Mouse (Mus musculus): ENCODE data around the gene Aox2.

The Aox2 gene

DNA sequence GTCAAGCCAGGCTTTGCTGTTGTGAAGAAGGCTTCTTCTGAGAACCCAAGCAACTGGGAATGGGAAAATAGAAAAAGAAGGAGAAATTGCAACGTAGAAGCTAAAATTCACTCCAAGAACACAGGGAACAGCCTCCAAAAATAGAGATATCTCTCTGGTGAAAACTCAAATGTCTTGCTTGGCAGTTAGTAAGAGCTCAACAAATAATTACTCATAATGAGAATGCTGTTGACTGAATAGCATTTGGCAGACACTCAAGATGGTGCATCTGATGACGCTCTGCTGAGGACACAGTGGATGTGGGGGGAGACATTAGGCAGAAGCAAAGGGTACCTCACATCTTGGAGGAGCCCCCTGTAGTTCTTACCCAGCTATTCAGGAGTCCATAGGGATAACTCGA lies 10.0 kb downstream of the Aox2 start:
- no peak for DNase-seq (ENCODE audit: low spot score in 2 of 2)

DNA sequence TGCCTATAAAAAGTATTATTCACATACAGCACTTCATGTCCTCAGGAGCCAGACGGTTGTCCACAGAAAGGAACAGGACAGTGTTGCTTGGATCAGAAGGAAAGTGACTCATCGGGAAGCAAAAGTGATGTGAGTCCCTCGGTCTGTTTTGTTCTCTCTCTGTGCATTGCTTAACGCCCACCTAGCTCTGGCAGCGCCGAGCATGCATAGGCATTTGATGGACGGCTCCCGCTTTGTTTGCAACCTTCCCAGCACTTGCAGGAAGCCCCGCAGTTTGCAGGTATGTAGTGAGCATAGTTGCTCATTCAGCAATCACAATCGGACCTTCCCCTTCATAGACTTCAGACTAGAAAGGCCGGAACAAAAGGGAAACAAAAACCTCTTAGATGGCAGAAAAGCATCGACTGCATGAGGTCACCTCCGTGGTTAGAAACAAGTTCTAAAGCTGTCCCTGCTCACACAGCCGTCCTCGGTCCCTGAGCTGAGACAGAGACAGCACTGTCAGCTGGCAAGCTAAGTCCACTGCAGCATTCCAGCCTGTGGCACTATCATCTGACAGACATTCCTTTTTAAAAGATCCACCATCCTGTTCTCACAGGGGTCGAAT lies 11.8 kb downstream of the Aox2 start:
- no peak for DNase-seq (ENCODE audit: low spot score in 2 of 2)

DNA sequence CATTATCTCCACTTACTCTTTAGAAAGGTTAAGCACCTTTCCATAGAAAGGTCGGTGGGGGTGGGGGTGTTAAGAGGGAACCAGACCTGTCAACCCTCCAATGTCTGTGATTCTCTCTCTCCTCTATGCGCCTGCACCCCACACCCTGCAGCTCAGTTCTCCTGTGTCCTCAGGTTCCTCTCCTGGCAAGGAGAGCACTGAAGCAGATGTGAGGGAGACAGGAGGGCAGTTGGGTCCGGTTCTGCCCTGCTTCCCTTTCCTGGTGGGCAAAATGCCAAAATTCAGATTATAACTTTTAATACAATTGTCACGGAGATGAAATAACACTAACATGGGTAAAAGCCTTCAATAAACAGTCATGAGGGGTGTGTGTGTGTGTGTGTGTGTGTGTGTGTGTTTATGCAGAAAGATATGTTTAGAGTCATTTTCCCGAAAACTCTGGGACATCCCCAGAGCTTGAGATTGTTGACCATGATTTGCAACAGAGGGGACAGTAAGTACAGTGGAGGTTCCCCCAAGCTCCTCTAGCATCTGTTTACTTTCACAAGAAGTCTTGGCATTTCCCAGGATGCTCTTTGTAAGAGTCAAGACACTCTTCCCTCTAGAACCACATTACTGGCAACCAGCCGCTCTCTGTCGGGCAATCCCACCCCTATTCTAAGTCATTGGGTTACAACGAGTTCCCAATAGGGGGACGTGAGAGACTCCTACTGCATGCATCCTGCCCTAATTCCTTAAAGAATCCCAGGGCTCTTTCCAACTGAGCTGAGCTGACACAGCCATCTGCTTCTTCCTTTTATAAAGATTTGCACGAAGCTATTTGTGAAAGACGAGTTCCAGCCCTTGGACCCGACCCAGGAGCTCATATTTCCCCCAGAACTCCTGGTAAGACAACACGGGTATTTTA lies 13.5 kb downstream of the Aox2 start:
- DNase-seq (ENCODE audit: low spot score in 2 of 2), result peak in 1 of 2 experiments; percentile 40

DNA sequence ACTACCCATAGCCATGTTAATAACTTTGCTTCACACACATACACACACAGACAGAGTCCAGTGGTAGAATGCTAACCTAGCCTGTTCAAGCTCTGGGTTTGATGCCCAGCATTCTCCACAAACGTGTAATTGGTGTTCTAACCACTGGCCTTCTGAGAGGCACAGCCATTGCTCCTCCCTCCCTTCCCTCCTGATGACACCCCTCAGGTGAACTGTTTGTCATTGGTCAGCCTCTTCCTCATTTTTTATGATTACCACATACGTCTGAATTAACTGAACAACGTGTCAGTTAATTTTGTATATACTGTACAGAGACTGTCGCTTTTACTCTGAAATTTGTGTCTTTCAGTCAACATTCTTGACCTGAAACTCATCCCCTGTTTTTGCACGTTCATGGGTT lies 16.6 kb downstream of the Aox2 start:
- DNase-seq (ENCODE audit: low spot score in 2 of 2), result no peak

DNA sequence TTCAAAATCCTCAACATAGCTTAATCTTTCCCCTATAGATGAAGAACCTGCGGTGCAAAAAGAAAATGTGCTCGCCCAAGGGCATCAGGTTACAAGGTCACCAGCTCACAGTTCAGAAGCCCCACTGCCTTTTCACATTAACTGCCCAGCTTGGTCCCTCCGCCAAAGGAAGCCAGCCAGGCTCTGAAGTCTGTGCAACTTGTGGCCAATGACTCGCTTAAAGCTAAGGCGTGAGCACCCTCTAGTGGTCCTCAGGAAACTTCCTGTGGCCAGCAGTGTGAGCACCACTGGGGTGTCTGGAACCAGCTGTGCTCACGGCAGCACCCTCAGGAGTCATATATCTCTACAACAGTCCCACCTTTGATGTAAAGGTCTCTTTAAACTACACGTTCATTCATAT lies 18.2 kb downstream of the Aox2 start:
- peak; percentile 61 to 72 for DNase-seq (ENCODE audit: low spot score in 2 of 2)

DNA sequence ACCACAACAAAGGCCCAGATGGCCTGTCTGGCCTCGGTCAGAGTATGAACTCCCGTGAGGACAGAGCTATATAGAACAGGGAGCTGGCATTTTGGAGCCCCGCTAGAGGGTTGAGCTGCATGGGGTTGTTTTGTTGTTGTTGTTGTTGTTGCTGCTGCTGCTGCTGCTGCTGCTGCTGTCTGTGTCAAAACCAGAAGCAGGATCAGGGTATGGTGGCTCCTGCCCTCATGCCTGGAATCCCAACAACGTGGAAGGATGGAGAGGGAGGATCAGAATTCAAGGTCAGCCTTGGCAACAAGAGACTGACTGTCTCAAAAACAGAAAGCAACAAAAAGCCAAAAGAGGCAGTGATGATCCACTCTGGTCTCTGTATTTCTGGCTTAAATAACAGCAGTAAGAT lies 18.7 kb downstream of the Aox2 start:
- DNase-seq (ENCODE audit: low spot score in 2 of 2), result peak in 1 of 2 experiments; percentile 44

DNA sequence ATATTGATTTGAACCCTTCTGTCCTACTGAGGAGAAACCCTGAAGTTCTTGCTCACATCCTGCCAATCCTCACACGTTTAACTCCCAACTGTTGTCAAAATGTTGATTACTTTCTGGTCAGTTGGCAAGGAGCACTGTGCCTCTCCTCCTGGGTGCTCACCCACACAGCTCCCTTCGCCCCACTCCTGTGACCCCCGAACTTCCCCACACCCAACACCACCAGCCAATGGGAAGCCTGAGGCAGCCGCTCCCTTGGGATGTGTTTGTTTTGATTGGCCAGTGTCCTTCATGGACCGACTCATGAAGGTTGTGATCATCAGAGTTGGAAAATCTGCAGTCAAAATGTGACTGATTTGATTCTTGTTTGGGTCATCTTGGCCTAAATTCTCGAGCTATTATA lies 20.2 kb downstream of the Aox2 start:
- no peak for DNase-seq (ENCODE audit: low spot score in 2 of 2)

DNA sequence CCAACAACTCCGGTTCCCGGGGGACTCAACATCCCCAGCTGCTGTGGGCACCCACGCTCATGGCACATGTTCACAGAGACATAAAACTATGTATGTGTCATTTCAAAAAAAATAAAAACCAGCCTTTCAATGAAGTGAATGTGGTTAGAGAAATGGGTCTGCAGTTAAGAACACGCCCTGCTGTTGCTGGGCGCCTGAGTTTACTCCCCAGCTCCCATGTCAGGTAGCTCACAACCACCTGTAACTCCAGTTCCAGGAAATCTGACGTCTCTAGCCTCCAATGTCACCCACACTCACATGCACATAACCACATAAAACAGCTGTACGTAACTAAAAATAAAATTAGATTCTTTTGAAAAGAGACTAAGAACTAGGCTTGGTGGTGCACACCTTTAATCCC lies 22.9 kb downstream of the Aox2 start:
- DNase-seq (ENCODE audit: low spot score in 2 of 2), result peak in 1 of 2 experiments; percentile 17

DNA sequence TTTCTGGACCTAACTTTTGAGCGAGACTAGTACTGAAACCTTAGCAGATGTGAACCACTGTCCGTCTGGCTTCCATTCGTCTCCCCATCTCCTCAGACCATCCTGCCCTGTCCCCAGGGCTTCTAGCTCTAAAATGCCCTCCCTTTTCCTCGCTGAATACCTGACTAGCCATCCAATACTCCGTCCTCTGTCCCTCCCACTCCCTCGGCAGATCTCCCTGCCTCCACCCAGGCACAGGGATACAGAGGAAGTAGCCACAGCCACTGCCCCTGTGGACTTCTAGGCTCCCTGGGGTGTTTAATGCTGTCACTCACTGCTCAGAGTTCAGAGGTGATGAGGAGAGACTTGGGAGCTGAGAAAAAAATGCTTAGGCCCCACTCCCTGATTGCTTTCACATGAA lies 23.9 kb downstream of the Aox2 start:
- DNase-seq (ENCODE audit: low spot score in 2 of 2), result peak in 1 of 2 experiments; percentile 46

DNA sequence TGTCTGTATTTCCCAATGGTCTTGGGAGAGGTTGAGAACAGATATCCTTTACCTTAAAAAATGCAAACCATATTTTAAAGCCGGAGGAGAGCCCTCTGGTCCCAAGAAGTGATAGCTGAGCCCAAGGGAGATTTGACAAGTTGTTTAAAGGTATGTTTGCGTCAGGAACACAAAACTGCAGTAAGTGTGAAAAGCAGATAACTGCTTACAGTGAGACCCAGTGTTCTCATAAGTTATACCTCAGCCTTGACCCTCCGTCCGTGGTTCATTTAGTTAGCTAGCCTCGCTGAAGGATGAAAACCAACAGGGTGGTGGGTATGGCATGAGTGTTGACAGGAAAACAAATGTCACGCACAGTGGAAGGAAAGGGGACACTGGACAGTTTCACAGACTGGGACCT lies 24.9 kb downstream of the Aox2 start:
- DNase-seq (ENCODE audit: low spot score in 2 of 2), result peak in 1 of 2 experiments; percentile 34

DNA sequence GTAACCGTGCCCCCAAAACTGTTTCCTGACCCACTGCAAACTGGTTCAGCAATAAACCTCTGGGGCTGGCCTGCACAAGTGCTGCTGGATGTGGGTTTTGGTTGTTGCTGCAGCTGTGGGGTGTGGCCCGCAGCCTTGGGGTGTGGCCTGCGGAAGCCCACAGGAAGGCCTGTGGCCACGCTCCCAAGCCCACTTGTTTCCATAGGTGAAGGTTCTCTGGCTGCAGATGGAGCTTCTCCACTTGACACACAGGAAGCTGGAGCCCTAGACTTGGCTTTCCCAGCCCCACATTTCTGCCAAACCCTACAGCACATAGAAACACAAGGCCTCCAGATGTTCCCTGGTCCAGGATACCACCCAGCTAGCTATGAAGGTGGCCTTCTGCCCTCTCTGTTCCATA lies 25.6 kb downstream of the Aox2 start:
- DNase-seq (ENCODE audit: low spot score in 2 of 2), result peak; percentile 56 to 67

DNA sequence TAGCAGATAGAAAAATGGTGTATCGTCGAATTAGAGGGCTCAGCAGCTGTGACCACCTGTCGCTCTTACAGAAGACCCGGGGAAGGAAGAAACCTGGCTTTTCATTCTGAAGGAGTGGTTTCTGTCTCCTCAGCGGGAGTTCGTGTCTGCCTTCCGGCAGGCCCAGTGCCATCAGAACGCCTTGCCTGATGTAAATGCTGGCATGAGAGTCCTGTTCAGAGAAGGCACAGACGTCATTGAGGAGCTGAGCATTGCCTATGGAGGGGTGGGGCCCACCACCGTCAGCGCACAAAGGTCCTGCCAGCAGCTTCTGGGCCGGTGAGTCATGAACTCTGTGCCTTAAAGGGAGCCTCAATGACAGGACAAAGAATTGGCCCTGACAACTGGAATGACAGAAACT lies 26.2 kb downstream of the Aox2 start:
- peak in 1 of 2 experiments; percentile 54 for DNase-seq (ENCODE audit: low spot score in 2 of 2)

DNA sequence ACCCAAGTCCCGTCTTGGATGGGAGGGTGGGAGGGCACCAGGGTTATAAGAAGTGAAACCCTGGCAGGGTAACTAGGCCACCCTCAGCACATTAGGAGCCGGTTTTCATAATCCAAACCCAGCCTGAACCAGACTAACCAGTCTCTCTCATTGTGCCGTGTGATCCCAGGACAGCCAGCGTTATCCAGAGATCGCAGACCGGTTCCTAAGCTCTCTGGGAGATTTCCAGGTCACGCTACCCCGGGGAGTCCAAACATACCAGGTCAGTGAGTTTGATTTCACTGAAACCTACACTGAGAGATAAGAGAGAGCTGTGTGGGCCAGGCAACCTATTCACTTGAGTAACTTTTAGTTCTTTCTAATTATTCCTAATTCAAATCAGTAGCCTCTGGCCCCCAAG lies 29.1 kb downstream of the Aox2 start:
- DNase-seq (ENCODE audit: low spot score in 2 of 2), result peak in 1 of 2 experiments; percentile 50

DNA sequence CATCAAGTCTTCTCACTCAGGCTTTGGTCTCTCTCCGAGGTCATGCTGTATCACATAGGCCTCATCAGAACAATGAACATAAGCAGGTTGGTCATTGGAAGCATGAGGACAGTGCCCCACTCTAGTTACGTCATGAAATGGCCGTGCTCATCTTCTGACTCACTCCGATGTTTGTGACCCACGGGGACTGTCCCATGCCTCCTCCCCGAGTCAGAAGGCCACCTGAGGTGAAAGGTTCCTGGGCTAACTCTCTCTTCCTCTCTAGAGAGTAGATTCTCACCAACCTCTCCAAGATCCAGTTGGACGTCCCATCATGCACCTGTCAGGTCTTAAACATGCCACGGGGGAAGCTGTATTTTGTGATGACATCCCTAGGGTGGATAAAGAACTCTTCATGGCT lies 30.5 kb downstream of the Aox2 start:
- DNase-seq (ENCODE audit: low spot score in 2 of 2), result peak in 1 of 2 experiments; percentile 52

DNA sequence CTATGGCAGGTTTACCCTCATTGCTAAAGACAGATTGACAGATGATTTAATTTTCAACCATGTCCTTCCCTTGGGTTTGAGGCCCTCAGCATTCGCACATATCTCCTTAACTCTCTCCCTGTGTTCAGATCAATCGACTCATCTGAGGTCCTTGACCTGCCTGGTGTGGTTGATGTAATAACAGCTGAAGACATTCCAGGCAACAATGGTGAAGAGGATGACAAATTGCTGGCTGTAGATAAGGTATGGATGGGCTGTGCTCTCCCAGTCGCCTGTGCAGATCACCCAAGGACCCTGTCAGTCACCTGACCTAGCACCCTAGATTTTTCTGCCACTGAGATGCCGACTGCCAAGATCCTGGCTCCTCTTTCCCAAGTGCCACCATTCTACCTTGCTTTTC lies 31.7 kb downstream of the Aox2 start:
- peak in 1 of 2 experiments; percentile 20 for DNase-seq (ENCODE audit: low spot score in 2 of 2)

DNA sequence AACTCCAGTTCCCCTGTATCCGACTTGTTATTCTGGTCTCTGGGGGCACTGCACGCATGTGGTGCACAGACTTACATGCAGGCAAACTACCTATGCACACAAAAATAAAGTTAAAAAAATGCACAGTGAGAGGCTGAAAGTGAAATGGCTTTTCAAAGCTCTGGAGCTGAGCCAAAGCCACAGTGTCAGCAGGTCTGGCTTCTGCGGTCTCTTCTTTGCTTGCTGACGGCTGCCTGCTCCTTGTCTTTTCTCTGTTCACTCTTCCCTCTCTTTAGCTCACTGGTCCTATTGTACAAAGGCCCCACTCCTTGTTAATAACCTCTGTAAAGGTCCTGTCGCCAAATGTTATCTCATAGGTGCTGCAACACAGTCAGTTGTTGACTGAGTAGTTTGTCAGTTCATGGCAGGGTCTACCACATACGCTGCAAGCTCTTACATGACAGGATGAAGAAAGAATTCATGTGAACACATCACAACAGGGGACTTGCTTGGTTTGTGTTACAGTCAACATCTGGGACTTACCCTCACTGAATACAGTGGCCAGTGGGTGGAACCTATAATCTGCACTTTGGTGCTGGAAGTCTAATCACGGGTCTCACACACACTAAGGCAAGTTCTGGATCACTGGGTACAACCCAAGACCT lies 33.2 kb downstream of the Aox2 start:
- DNase-seq (ENCODE audit: low spot score in 2 of 2), result peak in 1 of 2 experiments; percentile 17

DNA sequence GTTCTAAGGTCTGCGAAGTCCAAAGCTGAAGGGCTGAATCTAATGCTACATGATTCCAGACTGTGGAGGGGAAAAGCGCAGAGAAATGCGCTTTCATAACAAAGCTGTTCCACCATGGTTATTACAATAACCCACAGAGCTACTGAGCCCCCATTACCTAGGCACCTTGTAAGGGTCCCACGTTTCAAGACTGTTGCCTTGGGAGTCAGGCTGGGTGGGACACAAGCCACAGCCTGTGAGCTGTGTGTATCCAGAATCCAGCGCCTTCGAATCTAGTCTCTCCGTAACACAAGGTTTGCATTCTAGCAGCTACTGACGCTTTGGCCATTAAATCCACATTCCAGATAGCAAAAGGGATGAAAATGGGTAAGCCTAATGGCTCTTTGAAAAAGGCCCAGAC lies 35.0 kb downstream of the Aox2 start:
- peak in 1 of 2 experiments; percentile 52 for DNase-seq (ENCODE audit: low spot score in 2 of 2)

DNA sequence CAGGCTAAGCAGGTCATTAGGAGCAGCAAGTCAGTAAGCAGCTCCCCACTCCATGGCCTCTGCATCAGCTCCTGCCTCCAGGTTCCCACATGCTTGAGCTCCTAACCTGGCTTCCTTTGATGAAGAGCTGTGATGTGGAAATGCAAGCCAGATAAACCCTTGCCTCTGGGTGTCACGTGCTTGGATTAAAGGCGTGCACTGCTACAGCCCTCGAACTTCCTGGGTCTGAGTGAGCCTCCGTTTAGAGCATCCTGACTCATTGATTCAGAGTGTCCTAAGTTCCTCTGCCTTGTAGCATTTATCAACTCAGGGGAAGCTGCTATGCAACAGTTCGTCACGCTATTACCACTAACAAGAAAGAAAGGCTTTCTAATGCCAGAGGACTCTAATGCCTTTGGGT lies 37.4 kb downstream of the Aox2 start:
- DNase-seq (ENCODE audit: low spot score in 2 of 2), result peak in 1 of 2 experiments; percentile 36

DNA sequence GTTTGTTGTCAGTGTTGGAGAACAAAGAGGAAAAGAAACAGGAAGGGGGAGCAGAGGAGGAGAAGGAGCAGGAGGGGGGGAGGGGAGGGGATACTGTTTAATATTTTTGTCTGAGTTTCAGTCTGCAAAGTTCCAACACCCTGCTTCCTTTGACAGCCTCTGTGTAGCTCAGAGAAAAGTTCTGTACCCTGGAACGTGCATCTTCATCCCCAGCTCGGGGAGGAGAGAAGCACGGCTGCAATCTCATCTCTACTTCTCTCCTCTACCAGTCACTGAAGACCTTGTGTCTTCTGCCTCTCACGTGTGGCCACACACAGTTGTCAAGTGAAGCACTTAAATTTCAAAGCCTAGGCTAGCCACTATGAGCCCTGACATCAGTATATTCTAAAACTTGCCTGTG lies 55.1 kb downstream of the Aox2 start:
- DNase-seq (ENCODE audit: low spot score in 2 of 2), result no peak

DNA sequence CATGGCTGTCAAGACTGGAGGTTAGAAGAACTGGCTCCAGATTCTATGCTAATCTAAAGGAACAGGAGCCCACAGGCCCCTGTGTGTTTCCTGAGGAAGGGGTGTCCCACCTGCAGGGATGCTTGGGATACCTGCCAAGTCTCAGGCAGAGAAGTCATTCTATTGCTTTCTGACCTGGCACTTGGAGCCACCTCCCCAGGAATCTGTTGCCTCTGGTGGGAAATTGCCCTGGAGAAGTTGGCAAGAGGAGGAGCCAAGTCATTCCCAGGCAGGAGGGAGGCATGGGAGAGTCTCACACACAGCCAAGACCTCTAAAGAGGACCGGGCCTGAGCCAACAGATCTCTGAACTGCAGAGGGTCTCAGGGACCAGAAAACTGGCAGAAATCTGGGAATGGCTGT lies 61.8 kb downstream of the Aox2 start:
- DNase-seq (ENCODE audit: low spot score in 2 of 2), result no peak

DNA sequence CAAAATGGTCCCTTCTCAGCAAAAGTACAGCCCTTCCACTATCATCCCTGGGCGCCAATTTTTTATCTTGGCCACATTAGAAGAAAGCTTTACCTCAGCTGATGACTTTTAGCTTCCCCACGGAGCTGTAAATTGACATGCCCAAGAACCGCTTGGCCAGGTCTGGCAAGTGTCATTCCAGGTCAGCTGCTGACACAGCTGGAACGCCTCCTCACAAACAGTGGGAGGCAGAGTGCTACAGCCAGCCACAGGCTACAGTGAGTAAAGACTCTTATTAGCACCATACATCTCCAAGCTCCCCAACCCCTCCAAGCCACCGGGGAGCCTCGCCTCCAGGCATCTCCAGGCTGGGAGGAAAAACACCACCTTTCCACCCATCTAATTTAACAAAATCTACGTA lies 63.5 kb downstream of the Aox2 start:
- no peak for DNase-seq (ENCODE audit: low spot score in 2 of 2)

DNA sequence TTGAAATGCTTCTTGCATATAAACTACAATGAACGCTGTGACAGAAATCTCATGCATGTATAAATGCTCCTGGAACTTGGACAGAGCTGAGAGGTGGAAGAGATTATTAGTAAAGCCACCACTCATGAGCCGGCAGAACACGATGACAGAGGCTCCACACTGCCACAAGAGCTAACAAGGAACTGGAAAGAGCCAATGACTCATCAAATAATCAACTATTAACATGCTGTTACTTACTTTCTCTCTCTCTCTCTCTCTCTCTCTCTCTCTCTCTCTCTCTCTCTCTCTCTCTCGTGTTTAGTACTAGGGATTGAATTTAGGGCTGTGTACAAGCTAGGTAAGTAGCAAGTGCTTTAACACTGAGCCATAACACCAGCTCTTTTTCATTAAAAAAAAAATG lies 65.7 kb downstream of the Aox2 start:
- DNase-seq (ENCODE audit: low spot score in 2 of 2), result no peak

DNA sequence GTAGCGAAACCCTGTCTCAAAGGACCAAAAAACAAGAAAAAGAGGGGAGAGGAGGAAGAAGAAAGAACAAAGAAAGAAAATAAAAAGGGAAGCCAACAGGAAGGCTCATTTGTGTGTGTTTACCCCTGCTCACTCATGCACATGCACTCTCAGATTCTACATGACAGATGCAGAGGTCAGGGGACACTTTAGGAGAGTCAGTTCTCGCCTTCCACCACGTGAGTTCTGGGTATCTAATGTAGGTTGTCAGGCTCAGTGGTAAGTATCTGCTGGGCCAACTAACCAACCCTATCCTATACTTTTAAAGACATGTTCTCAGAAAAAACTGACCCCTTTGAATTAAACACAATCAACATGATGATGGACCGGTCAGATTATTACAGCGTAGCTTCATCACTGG lies 66.4 kb downstream of the Aox2 start:
- DNase-seq (ENCODE audit: low spot score in 2 of 2), result no peak

Data from urinary bladder, postnatal 4 days (tissue).